Mouse (Mus musculus) bone marrow macrophage, adult 2 months (primary cell): ENCODE data around the gene Kcnma1. TPM values are rescaled to one million over a fixed set of nuclear protein-coding genes. Genes with fewer than 3 reads are reported as not detected.

Source experiments
- H3K27ac ChIP-seq: 2 replicates; pipeline ENCODE4 v1.5.1; 2012; ENCODE audit warnings: low read depth, low read length; ENCODE audit not compliant: insufficient read depth
- H3K4me1 ChIP-seq: 2 replicates; pipeline ENCODE4 v1.6.1; 2012; ENCODE audit warnings: low read length; ENCODE audit not compliant: control insufficient read depth, insufficient read depth
- H3K4me3 ChIP-seq: 2 replicates; pipeline ENCODE4 v1.5.1; 2012; ENCODE audit warnings: mild to moderate bottlenecking, low read length, moderate library complexity; ENCODE audit not compliant: insufficient read depth
- CTCF ChIP-seq: IDR thresholded peaks from 2 replicates; pipeline ENCODE4 v1.5.1; 2012; ENCODE audit warnings: low read depth, mild to moderate bottlenecking, low read length, moderate library complexity
- POLR2A ChIP-seq: IDR thresholded peaks from 2 replicates; pipeline ENCODE4 v1.6.1; 2012; ENCODE audit warnings: mild to moderate bottlenecking, low read depth, low read length, borderline replicate concordance
- polyA plus RNA-seq: library from polyadenylated mRNA; stranded (reverse); fragments of >200 nt; gene quantifications from 2 replicates; pipeline ENCODE4 v1.2.4, GENCODE M21; 2012; ENCODE audit not compliant: missing spikeins, insufficient read depth, insufficient read length

Gene Kcnma1
- polyA plus RNA-seq, 1 experiment = not detected

DNA sequence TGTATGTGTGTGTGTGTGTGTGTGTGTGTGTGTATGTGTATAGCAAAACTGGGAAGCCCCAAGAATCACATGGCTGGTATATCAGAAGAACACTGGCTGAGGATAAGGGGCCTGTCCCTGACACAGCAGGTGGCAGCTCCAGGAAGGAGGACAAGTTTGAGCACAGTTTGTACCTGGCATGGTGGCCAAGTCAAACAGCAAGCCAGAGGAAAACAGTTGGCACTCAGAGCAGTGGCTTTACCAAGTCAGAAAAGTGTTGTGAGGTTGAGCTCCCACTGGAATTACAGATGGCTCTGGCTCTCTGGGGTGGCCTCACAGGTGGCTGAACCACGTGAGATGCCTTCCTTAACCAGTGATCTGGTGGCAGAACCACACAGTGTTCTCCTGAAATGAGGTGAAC is 132.3 kb downstream of the Kcnma1 start:
- Histone ChIP-seq H3K4me1 (no peaks in the 10 kb centered on the region), H3K4me3 (no peak overlapping the region), H3K27ac (no peak overlapping the region)
- TF ChIP-seq POLR2A (no peak), CTCF (no peak)

DNA sequence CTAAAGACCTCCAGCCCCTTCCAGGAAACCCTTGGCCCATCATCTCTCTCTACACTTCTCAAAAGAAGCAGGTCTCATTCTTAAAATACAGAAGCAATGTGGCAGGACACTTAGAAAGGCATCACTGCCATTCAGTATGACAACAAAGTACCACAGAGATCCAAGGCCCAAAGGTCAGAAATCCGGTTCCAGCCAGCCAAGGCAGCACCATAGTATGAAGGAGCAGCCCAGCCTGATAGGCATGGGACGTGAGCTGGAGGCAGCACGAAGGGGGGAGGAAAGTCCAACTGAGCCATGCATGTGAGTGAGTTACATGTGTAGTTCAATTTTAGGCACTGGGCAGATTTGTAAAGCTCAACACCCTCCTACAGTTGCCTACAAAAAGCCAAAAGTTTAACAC is 135.0 kb downstream of the Kcnma1 start:
- no peak overlapping the region for H3K27ac ChIP-seq
- H3K4me1 ChIP-seq = no peaks in the 10 kb centered on the region
- TF ChIP-seq POLR2A = no peak
- TF ChIP-seq CTCF = no peak
- no peak overlapping the region for H3K4me3 ChIP-seq

DNA sequence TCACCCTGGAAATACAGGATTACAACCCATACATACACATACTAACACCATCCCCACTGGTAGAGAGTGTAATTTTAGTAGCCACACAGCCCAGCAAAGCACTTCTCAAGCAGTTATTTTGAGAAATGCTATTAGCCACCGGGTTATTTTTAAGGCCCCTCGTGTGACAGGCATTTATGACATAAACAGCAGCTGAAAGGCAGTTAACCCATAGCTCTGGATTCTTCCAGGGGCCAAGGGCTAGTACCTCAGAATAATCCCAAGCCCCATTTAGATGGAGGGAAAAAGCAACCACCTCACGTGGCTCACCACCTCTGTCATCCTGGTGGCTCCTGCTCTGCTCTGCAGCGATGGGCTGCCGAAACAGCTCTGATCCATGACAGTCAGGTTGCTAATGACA is 136.7 kb downstream of the Kcnma1 start:
- no peaks in the 10 kb centered on the region for H3K4me1 ChIP-seq
- H3K4me3 ChIP-seq = no peak overlapping the region
- no peak overlapping the region for H3K27ac ChIP-seq
- TF ChIP-seq POLR2A = no peak
- no peak for TF ChIP-seq CTCF

DNA sequence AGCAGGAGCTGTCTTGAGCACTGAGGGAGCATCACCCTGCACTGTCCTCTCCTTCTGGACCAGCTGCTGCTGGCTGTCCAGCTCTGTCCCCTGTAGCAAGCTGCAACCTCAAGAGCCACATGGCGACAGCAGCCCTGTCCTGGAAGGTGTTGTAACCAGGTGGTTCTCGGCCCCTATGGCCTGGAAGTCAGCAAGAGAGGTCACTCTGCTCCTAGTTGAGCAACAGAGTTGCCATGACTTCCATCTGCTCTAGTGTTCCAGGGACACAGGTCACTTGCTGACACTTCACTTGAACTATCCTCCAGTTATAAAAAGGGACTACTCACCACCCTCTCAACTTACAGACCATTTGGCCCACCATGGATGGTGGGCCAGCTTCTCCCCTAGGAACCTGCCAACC is 139.7 kb downstream of the Kcnma1 start:
- Histone ChIP-seq H3K4me1 (no peaks in the 10 kb centered on the region), H3K4me3 (no peak overlapping the region), H3K27ac (no peak overlapping the region)
- no peak for TF ChIP-seq CTCF
- no peak for TF ChIP-seq POLR2A

DNA sequence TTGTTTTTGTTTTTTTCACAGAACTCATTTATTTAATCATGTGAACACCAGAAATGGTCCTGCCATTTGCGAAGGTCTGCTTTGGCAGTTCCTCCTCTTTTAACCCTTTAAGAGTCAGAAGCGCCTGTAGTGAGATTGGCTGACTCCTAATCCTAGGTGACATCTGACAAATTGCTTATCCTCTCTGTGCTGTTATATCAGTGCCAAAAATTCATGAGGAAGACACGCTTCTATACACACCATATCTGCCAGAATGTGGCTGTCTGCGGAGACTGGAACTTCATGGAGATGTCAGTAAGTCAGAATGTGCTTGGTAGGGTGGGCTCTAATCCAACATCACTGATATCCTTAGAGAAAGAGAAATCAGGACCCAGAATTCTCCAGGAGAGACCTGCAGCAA is 157.3 kb downstream of the Kcnma1 start:
- Histone ChIP-seq H3K27ac (no peak overlapping the region), H3K4me1 (no peaks in the 10 kb centered on the region), H3K4me3 (no peak overlapping the region)
- TF ChIP-seq CTCF = no peak
- TF ChIP-seq POLR2A = no peak

DNA sequence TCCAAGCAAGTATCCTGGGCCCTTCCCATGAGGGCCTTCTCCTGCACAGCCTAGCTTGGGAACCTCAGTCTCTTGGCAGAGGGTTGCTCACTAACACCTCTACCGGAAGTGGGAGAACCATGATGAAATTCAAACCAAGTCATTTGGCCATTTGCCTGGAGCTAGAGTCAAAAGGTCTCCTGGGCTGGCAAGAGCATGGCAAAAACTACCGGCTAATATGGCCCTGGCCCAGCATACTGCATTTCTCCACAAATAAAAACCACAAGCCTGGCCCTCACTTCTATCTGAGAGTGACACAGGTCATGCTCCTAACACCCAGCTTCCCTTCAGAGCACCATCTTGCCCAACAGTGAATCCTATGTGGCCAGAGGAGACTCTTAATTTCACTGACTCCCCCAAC is 159.3 kb downstream of the Kcnma1 start:
- no peak overlapping the region for H3K27ac ChIP-seq

DNA sequence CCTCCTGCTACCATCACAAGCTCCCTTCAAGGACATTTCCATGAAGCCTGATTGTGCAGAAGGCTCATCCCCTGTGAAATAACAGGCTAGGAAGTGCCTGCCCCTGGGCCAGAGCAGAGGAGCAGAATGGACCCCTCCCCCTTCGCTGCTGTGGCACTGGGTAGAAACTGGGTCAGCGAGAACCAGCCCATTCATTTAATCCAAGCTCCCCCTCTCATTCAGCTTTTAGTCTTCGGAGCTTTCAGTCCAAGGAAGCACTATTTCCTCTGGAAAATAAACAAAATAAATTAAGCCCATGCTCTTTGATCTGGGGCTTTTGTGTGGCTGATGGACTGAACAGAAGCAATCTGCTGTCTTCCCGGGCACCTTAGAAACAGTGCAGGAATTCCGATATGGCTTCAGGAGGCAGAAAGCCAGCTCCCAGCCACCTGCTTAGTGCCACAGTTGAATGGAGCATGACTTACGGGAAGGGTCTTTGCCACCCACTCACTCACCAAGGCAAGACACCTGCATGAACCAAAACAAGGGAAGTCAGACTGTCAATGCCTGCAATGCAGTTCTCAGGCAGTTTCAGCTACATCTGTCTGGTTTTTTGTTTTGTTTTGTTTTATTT is 165.7 kb downstream of the Kcnma1 start:
- TF ChIP-seq POLR2A (no peak), CTCF (no peak)
- H3K4me3 ChIP-seq = no peak overlapping the region

More for the DNA sequence above, 159.3 kb downstream of the Kcnma1 start:
- no peak overlapping the region for H3K4me3 ChIP-seq
- no peaks in the 10 kb centered on the region for H3K4me1 ChIP-seq
- TF ChIP-seq CTCF = no peak
- no peak for TF ChIP-seq POLR2A

DNA sequence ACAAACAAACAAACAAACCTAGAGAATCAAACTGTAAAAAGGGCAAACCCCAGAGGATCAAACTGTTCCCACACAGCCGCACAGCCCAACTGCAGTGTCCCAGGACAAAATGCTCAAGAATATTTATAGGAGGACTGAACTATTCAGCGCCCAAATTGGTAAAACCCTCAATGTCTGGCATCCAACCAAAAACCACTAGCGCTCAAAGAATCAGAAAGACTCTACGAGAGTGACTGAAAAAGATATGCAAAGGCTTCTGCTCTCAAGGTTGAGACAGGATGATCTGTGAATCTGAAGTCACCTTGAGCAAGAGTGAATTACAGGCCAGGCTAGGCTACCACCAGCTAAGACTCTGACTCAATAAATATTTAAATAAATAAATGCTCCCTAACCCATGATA is 167.6 kb downstream of the Kcnma1 start:
- H3K4me1 ChIP-seq = no peaks in the 10 kb centered on the region
- H3K27ac ChIP-seq = no peak overlapping the region
- no peak overlapping the region for H3K4me3 ChIP-seq
- no peak for TF ChIP-seq POLR2A
- no peak for TF ChIP-seq CTCF

More for the DNA sequence above, 165.7 kb downstream of the Kcnma1 start:
- Histone ChIP-seq H3K27ac (no peak overlapping the region), H3K4me1 (no peaks in the 10 kb centered on the region)

DNA sequence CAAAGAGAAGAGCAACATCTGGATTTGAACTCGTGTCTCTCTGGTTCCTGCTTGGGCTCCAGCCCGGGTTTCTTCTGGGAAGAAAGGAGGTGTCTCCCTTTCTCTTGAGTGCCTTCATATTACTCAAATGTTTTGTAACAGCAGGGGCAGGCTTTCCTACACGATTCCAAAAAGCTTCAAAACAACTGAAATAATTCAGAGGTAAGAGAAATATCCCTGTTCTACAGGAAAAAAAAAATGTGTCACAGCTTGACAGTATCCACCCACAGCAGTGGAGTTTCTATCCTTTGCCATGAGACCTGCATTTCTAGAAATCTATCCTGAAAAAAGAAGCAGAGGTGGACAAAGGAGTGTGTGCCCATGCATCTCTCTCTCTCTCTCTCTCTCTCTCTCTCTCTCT is 172.3 kb downstream of the Kcnma1 start:
- H3K27ac ChIP-seq = no peak overlapping the region
- no peak for TF ChIP-seq CTCF
- TF ChIP-seq POLR2A = no peak
- H3K4me1 ChIP-seq = no peaks in the 10 kb centered on the region
- H3K4me3 ChIP-seq = no peak overlapping the region

DNA sequence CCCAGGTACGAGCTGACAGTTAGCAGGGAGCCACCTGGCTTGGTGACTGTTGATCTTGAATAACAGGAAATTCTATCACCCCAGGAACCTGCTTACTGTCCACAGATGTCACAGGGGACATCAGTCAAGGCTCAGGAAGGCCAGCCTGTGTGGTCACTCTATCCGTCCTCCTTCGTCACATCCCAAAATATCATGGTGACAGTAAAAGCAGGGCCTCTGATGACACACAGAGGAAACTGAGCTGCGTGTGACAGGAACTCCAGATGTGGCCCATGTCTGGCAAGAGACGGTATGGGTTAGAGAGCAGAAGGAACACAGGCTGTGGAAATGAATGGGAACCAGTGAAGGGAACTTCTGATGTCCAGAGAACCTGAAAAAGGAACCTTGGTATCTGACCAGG is 174.7 kb downstream of the Kcnma1 start:
- no peaks in the 10 kb centered on the region for H3K4me1 ChIP-seq
- H3K27ac ChIP-seq = no peak overlapping the region
- TF ChIP-seq POLR2A = no peak
- no peak for TF ChIP-seq CTCF
- H3K4me3 ChIP-seq = no peak overlapping the region

DNA sequence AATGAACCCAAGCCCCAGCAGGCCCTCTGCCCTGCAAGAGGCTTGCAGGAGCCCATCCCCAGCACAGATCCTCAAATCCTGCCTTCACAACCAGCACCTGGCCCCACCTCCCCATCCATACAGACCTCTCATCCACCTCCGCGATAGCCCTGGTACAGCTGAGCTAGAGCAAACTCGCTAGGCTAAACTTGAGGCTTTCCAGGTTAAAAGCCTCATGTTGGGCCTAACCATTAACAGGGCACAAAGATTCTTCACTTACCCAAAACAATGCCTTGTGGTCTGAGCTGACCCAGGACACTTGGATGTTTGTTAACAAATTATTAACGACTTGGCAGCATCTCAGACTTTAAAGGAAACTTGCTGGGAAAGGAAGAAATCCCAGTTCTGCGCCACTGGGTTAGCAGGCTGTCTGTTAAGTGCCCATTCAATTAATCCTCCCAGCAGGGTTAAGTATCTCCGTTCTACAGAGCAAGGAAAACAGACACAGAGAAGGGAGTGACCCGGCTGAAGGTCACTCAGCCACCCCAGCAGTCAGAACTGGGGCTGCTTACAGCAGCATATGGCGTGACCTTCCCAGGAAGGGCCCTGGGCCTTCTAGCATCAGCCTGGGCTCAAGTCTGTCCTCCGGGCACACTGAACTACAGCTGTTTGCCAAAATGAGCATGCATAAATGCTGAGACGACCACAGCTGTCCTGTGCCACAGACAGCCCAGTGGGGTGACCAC is 178.7 kb downstream of the Kcnma1 start:
- Histone ChIP-seq H3K4me1 (no peaks in the 10 kb centered on the region), H3K27ac (no peak overlapping the region), H3K4me3 (no peak overlapping the region)
- TF ChIP-seq CTCF = no peak
- no peak for TF ChIP-seq POLR2A
